Mouse (Mus musculus): ENCODE results near the gene Lrrc7. TPM values are rescaled to one million over a fixed set of nuclear protein-coding genes. Genes with fewer than 3 reads are reported as not detected.

Lrrc7 gene
- polyA plus RNA-seq, 1 experiment from 2014 or later: 0.05 TPM

GRCm38 (mm10) chr3:158532859-158533258 lies 29.2 kb downstream of the Lrrc7 start:
- Histone ChIP-seq H3K4me3 (replicated peaks) (no peak overlapping the region), H3K36me3 (replicated peaks) (no peaks in the 10 kb centered on the region), H3K9me3 (replicated peaks) (no peaks in the 10 kb centered on the region), H3K27me3 (no peaks in the 10 kb centered on the region), H3K27ac (replicated peaks) (no peak overlapping the region), H3K4me1 (replicated peaks) (no peaks in the 10 kb centered on the region), H3K4me2 (no peak overlapping the region), H3K9ac (no peak overlapping the region)
- ATAC-seq (ENCODE audit: insufficient read depth): no peak
- WGBS (ENCODE audit: insufficient replicate concordance): 46% methylated on average over 2 of the region's 2 CpGs

- no peak for ATAC-seq (ENCODE audit: insufficient read depth)
- Histone ChIP-seq H3K27me3 (no peaks in the 10 kb centered on the region), H3K27ac (replicated peaks) (no peak overlapping the region), H3K36me3 (replicated peaks) (no peaks in the 10 kb centered on the region), H3K4me1 (replicated peaks) (no peaks in the 10 kb centered on the region), H3K4me2 (no peak overlapping the region), H3K9ac (no peak overlapping the region), H3K9me3 (replicated peaks) (no peaks in the 10 kb centered on the region), H3K4me3 (replicated peaks) (no peak overlapping the region)
- 28% methylated on average over 1 of the region's 1 CpGs for WGBS (ENCODE audit: insufficient replicate concordance)
Measured at GRCm38 (mm10) chr3:158528471-158528870, 33.5 kb downstream of the Lrrc7 start.

GRCm38 (mm10) chr3:158493730-158494129 lies 68.3 kb downstream of the Lrrc7 start:
- Histone ChIP-seq H3K4me2 (no peak overlapping the region), H3K4me3 (replicated peaks) (no peak overlapping the region), H3K27ac (replicated peaks) (no peak overlapping the region), H3K9ac (no peak overlapping the region), H3K4me1 (replicated peaks) (no peaks in the 10 kb centered on the region), H3K36me3 (replicated peaks) (no peaks in the 10 kb centered on the region), H3K27me3 (no peaks in the 10 kb centered on the region), H3K9me3 (replicated peaks) (no peaks in the 10 kb centered on the region)
- ATAC-seq (ENCODE audit: insufficient read depth): no peak
- 56% methylated on average over 1 of the region's 1 CpGs for WGBS (ENCODE audit: insufficient replicate concordance)

- Histone ChIP-seq H3K27me3 (no peaks in the 10 kb centered on the region), H3K4me3 (replicated peaks) (no peak overlapping the region), H3K4me2 (no peak overlapping the region), H3K36me3 (replicated peaks) (no peaks in the 10 kb centered on the region), H3K9ac (no peak overlapping the region), H3K4me1 (replicated peaks) (no peaks in the 10 kb centered on the region), H3K9me3 (replicated peaks) (no peaks in the 10 kb centered on the region), H3K27ac (replicated peaks) (no peak overlapping the region)
- 50% methylated on average over 2 of the region's 2 CpGs for WGBS (ENCODE audit: insufficient replicate concordance)
- ATAC-seq (ENCODE audit: insufficient read depth): no peak
Measured at GRCm38 (mm10) chr3:158479677-158480076, 82.3 kb downstream of the Lrrc7 start.

GRCm38 (mm10) chr3:158400600-158400999 lies 161.4 kb downstream of the Lrrc7 start:
- Histone ChIP-seq H3K27ac (replicated peaks) (no peak overlapping the region), H3K4me3 (replicated peaks) (no peak overlapping the region), H3K9ac (no peak overlapping the region), H3K27me3 (no peaks in the 10 kb centered on the region), H3K9me3 (replicated peaks) (no peaks in the 10 kb centered on the region), H3K4me1 (replicated peaks) (no peaks in the 10 kb centered on the region), H3K36me3 (replicated peaks) (no peaks in the 10 kb centered on the region), H3K4me2 (no peak overlapping the region)
- ATAC-seq (ENCODE audit: insufficient read depth): no peak
- WGBS (ENCODE audit: insufficient replicate concordance): 53% methylated on average over 1 of the region's 1 CpGs

- Histone ChIP-seq H3K9ac (no peak overlapping the region), H3K27ac (replicated peaks) (no peak overlapping the region), H3K27me3 (no peaks in the 10 kb centered on the region), H3K4me1 (replicated peaks) (no peaks in the 10 kb centered on the region), H3K4me2 (no peak overlapping the region), H3K4me3 (replicated peaks) (no peak overlapping the region), H3K36me3 (replicated peaks) (no peaks in the 10 kb centered on the region), H3K9me3 (replicated peaks) (no peaks in the 10 kb centered on the region)
- ATAC-seq (ENCODE audit: insufficient read depth): no peak
Measured at GRCm38 (mm10) chr3:158391534-158391933, 170.5 kb downstream of the Lrrc7 start.

GRCm38 (mm10) chr3:158388076-158388454 lies 174.0 kb downstream of the Lrrc7 start:
- Histone ChIP-seq H3K27ac (replicated peaks) (no peak overlapping the region), H3K4me3 (replicated peaks) (no peak overlapping the region), H3K9ac (no peak overlapping the region), H3K27me3 (no peaks in the 10 kb centered on the region), H3K4me2 (no peak overlapping the region), H3K36me3 (replicated peaks) (no peaks in the 10 kb centered on the region), H3K9me3 (replicated peaks) (no peaks in the 10 kb centered on the region), H3K4me1 (replicated peaks) (no peaks in the 10 kb centered on the region)
- WGBS (ENCODE audit: insufficient replicate concordance): 21% methylated on average over 2 of the region's 2 CpGs
- ATAC-seq (ENCODE audit: insufficient read depth): no peak

GRCm38 (mm10) chr3:158387413-158388075 lies 174.5 kb downstream of the Lrrc7 start:
- Histone ChIP-seq H3K9me3 (replicated peaks) (no peaks in the 10 kb centered on the region), H3K4me1 (replicated peaks) (no peaks in the 10 kb centered on the region), H3K4me3 (replicated peaks) (no peak overlapping the region), H3K4me2 (no peak overlapping the region), H3K36me3 (replicated peaks) (no peaks in the 10 kb centered on the region), H3K27me3 (no peaks in the 10 kb centered on the region), H3K27ac (replicated peaks) (no peak overlapping the region), H3K9ac (no peak overlapping the region)
- WGBS (ENCODE audit: insufficient replicate concordance): 45% methylated on average over 2 of the region's 2 CpGs
- no peak for ATAC-seq (ENCODE audit: insufficient read depth)

- Histone ChIP-seq H3K4me2 (no peak overlapping the region), H3K9me3 (replicated peaks) (no peaks in the 10 kb centered on the region), H3K9ac (no peak overlapping the region), H3K4me3 (replicated peaks) (no peak overlapping the region), H3K27ac (replicated peaks) (no peak overlapping the region), H3K4me1 (replicated peaks) (no peaks in the 10 kb centered on the region), H3K27me3 (no peaks in the 10 kb centered on the region), H3K36me3 (replicated peaks) (no peaks in the 10 kb centered on the region)
- 8% methylated on average over 1 of the region's 1 CpGs for WGBS (ENCODE audit: insufficient replicate concordance)
- no peak for ATAC-seq (ENCODE audit: insufficient read depth)
Measured at GRCm38 (mm10) chr3:158386848-158387247, 175.2 kb downstream of the Lrrc7 start.

GRCm38 (mm10) chr3:158375885-158376284 lies 186.1 kb downstream of the Lrrc7 start:
- Histone ChIP-seq H3K27me3 (no peaks in the 10 kb centered on the region), H3K4me3 (replicated peaks) (no peak overlapping the region), H3K4me2 (no peak overlapping the region), H3K36me3 (replicated peaks) (no peaks in the 10 kb centered on the region), H3K9ac (no peak overlapping the region), H3K4me1 (replicated peaks) (no peaks in the 10 kb centered on the region), H3K9me3 (replicated peaks) (no peaks in the 10 kb centered on the region), H3K27ac (replicated peaks) (no peak overlapping the region)
- WGBS (ENCODE audit: insufficient replicate concordance): 0% methylated on average over 1 of the region's 1 CpGs
- no peak for ATAC-seq (ENCODE audit: insufficient read depth)

GRCm38 (mm10) chr3:158369169-158369568 lies 192.9 kb downstream of the Lrrc7 start:
- no peak overlapping the region for H3K27ac ChIP-seq (replicated peaks)
- no peak overlapping the region for H3K9ac ChIP-seq

GRCm38 (mm10) chr3:158365801-158366200 lies 196.2 kb downstream of the Lrrc7 start:
- WGBS (ENCODE audit: insufficient replicate concordance): 46% methylated on average over 3 of the region's 3 CpGs
- no peak overlapping the region for H3K4me3 ChIP-seq (replicated peaks)

More at GRCm38 (mm10) chr3:158369169-158369568, 192.9 kb downstream of the Lrrc7 start:
- WGBS (ENCODE audit: insufficient replicate concordance): 71% methylated on average over 3 of the region's 3 CpGs
- Histone ChIP-seq H3K9me3 (replicated peaks) (no peaks in the 10 kb centered on the region), H3K4me3 (replicated peaks) (no peak overlapping the region), H3K36me3 (replicated peaks) (no peaks in the 10 kb centered on the region), H3K4me1 (replicated peaks) (no peaks in the 10 kb centered on the region), H3K27me3 (no peaks in the 10 kb centered on the region), H3K4me2 (no peak overlapping the region)
- no peak for ATAC-seq (ENCODE audit: insufficient read depth)

More at GRCm38 (mm10) chr3:158365801-158366200, 196.2 kb downstream of the Lrrc7 start:
- Histone ChIP-seq H3K4me2 (no peak overlapping the region), H3K36me3 (replicated peaks) (no peaks in the 10 kb centered on the region), H3K9me3 (replicated peaks) (no peaks in the 10 kb centered on the region), H3K4me1 (replicated peaks) (no peaks in the 10 kb centered on the region), H3K27ac (replicated peaks) (no peak overlapping the region), H3K27me3 (no peaks in the 10 kb centered on the region), H3K9ac (no peak overlapping the region)
- ATAC-seq (ENCODE audit: insufficient read depth): no peak
